Mouse (Mus musculus) T-cell, adult 2 months (primary cell): Measurements from ENCODE around the gene 1810010D01Rik.

ENCODE experiments used
- DNase-seq: peaks from one replicate; pipeline ENCODE4 v3.0.0; 2022; ENCODE audit warnings: low spot score

Gene 1810010D01Rik

GRCm38 (mm10) chr7:145211680-145212659 lies 4.1 kb upstream of the 1810010D01Rik start:
- no peak for DNase-seq

DNA sequence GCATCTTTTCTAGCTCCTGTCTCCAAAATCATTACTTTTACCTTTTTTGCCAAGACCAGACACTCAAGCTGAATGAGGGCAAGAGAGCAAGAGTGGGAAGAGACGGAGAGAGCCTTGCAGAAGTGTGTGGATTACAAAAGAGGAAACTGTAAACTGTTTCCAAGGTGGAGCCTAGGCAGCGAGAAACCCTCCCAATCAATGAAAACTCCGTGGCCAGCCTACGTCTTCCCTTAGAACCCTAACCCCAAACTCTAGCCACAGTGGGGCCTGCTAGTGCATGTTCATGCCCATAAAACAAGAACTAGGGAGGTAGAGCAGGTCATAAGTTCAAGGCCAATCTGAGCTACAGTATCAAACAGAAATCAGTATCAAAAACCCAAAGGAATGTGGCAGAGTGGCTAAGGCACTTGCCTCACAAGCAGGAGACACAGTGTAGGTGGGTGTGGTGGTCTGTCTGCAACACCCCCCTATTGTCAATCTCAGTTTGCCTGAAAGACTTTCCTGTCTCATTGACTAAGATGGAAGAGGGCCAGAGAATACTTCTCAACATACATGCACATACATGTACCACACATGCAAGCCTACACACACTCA lies 2.7 kb upstream of the 1810010D01Rik start:
- DNase-seq: no peak

DNA sequence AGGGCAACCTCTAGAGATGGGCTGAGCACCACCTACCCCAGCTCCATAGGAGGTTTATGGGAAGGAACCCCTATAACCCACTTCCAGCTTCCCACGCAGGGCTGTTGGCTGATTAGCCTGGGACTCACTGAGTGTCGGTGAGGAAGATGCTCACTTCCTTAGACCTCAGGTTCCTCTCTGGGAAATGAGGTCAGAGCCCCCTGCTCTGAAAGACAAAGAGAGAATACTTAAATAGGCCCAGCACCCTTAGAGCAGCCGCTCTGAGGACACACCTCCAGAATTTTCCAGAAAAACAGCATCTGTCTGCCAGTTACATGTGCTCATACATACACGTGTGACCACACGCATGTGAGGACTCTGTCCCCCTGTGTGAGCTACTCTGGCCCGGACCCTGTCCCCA lies 1.1 kb downstream of the 1810010D01Rik start:
- no peak for DNase-seq

DNA sequence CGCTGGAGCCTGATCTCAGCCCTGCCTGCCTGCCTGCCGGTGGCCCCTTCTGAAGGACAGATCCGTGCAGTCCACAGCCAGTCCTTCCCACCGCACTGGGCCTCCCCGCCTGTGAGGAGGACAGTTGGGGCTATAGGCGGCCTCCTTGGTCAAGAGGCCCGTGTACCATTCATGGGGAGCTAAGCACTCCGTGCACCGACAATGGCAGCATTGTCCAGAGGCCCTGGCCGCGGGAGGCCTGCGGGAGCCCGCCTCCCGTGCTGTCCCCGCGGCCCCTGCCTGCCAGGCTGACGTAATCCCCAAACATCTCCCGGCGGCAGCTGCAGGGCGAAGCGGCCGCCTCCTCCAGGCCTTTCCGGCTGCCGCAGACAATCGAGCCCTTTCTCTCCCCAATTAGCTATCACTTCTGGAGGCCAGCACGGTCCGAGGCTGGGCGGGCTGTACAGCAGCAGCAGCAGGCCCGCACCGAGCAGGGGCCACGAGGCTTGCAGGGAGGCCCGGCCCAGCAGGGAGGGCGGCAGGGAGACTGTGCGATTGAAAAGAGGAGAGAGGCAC lies 1.8 kb downstream of the 1810010D01Rik start:
- no peak for DNase-seq

DNA sequence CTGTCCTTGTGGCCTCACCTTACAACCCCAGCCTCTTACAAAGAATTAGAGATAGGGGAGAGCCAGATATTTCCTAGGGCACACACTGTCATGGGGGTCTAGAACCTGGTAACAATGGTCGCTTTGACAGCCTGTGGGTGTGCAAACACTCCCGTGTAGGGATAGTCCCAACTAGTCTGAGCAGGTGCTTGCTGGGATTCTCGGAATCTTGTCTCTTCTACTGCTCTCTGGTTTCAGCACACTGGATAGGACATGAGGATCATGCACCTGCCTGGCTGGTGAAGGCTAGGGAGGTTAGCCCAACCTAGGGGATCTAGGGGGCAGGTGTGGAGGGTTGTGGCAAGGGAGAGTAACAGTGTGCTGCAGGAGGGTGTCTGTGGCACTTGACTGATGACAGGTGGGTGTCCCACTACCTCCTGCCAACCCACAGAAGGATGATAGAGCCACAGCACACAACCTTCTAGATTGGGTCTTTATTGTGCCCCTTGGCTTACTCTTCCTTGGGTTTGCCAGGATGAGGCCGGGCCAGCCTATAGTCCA lies 2.5 kb downstream of the 1810010D01Rik start:
- DNase-seq: no peak

GRCm38 (mm10) chr7:145199711-145200110 lies 8.2 kb downstream of the 1810010D01Rik start:
- no peak for DNase-seq

DNA sequence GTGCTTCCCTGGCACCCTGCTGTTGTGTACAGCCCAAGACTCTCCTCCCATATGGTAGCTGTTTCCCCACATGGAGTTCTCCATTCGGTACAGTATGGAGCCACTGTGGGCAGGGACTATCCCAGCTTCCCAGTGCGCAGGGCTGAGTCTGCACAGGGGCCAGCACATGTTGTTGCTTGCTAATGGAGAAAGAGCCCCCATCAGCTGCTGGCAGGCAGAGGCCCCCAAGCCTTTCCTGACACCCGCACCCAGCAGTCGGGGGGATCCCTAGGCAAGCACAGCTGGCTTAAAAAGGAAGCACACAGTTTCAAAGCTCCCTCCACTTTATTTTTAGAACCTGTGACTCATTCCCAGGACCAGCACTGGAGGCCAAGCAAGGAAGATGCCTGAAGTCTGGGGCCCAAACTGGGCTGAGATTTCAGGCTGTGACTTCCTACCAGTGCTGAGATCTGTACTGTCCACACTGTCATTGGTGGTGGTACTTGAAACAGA lies 9.7 kb downstream of the 1810010D01Rik start:
- DNase-seq: no peak

GRCm38 (mm10) chr7:145197711-145198110 lies 10.2 kb downstream of the 1810010D01Rik start:
- DNase-seq: no peak

GRCm38 (mm10) chr7:145197042-145197441 lies 10.9 kb downstream of the 1810010D01Rik start:
- no peak for DNase-seq

DNA sequence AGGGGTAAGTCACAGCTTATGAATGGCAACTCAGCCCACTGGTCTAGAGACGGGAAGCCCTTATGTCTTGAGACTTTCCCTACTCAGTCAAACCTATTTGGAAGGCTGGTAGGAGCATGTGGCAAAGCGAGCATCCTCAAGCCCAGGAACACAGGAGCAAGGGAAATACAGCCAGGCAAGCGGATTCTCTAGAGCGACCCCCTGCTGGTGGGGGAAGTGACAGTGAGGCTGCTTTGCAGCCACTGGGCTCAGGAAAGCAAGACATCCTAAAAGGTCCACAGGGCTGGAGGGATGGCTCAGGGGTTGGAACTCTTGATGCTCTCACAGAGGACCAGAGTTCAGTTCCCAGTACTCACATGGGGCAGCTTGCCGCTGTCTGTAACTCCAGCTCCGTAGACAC lies 11.6 kb downstream of the 1810010D01Rik start:
- DNase-seq: no peak

DNA sequence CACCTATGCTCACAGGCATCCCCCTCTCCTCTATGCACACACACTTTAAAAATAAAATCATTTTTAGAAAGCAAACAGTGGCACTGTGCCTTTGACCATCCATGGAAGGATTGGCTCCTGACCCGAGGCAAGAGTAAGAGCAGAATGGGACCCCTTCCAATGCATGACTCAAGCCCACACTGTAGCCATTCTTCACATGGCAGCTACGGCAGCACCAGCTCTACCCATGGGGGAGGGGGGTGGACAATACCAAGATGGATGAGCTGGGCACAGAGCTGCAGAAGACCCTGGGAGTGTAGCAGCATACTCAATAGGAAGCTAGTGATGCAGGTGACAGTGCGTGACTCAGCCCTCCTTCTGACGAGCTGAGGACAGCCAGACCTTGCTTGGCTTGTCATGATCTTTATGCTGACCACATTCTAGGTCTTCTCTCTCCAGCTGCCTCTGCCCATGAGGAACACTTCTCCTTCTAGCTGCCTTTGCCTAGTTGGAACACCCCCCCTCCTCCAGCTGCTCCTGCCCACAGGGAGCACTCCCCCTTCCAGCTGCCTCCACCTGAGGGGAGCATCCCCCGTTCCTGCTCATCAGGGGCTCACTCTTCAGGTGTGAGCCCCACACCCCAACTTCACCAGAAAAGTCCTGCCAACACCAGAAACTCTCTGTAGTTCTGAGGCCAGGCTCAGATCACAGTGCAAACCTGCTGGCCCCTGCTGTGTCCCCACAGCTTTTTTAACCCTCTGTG lies 12.6 kb downstream of the 1810010D01Rik start:
- no peak for DNase-seq

DNA sequence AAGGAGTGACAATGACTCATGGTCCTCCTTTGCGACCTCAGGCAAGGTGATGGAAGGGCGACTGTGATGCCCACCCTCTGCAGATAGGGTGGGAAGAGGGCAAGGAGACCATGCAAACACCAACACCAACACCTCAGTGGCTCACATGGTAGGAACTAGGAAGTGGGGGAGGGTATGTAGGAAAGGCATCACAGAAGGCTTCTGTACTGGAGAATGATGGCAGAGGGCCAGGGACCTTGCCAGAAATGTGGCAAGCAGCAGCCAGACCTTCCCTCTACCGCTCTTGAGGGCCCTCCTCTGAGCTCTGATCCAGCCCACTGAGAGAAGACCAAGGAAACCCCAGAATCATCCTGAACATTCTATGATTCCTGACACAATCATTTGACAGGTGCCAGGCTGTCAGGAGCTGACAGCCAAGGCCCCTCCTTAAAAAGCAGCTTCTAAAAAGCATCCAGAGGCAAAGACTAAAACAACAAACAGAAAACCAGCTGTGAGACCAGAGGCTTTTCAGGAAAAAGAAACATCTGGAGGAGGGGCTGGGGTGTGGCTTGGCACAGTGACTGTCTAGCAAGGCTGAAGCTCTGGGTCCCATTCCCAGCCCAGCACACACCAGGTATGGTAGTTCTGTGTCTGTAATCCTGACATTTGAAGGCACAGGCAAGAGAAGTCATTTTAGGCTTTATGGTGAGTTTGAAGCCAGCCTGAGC lies 13.3 kb downstream of the 1810010D01Rik start:
- no peak for DNase-seq

DNA sequence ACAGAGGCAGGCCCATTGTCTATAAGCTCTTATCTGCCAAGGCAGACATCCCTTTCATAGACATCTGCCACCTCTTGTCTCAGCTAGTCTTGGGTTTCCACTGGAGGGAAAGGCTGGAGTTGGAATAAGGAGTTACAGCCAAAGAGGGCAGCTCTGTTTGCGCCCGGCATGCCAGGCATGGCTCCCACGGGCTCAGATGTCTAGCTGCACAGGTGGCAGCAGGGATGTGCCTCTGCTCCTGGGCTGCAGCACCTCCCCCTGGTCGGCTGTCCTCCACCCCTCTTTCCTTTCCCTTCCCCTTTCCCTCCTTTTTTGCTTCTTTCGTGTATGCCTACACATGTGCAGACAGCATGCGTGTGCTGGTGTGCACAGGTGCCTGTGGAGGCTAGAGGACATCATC lies 15.1 kb downstream of the 1810010D01Rik start:
- no peak for DNase-seq

DNA sequence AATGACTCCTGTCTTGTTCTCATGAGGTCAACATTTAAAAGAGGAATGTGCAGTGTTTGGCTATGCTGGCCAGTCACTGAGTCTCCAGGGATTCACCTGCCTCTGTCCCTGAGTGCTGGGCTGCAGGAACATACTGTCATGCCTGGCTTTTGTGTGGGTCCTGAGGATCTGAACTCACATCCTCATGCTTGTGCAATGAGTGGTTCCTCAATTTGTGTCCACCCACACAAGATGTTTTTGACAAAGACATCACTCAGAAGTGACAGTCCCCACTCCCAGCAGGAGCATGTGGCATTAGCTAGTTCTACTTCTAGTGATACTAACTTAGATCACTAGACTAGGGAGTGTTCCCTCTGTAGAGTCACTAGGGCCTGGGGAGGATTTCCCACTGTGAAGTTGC lies 17.4 kb downstream of the 1810010D01Rik start:
- no peak for DNase-seq

DNA sequence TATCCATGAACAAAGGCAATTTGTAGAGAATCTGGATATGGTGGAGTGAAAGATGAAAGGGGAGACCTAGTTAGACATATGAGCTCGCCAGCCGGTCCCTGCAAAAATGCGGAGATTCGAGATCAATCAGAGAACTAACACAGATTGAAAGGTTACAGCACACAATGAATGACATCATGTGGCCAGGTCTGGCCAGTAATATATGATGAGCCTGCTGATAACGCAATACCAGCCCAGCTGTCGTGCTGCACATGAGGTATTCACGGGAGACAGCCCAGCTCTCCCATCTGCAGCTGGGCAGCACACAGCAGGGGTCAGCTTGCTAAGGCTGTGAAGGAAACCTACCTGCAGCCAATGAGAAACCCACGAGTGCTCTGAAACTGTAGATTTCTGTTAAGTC lies 18.6 kb downstream of the 1810010D01Rik start:
- DNase-seq: no peak

DNA sequence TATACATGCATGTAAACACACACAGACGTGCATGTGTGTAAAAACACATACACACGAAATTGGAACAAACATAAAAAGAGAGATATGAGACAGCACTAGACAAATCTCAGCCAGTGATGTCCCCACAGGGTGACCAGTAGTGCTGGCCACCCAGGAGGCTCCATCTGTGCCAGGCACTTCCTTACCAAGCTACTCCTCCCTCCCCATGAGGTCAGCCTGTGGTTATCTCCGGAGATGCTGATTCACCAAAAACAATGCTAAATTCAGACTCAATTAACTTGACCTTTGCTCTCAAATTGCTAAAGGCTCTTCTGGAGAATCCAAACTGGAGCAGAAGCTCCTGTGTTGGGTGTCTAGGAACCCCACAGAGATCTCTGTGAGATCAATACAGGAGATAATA lies 20.1 kb downstream of the 1810010D01Rik start:
- no peak for DNase-seq

DNA sequence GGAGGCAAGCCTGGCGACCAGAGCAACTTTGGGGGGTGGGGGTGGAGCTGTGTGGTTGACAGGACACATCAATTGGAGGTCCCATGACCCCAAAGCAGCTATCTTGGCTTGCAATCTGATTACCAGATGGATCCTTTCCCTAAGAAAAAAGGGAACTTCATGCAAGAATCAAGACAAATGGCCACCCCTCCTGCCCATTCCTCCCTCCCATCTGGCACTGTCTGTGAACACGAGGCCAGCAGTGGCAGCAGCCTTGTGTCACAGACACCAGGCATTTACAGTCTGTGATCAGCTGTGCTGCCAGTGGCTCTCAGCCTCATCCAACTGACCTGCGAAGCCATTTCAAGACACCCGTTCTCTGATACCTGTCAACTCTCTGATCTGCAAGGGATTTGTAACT lies 25.5 kb downstream of the 1810010D01Rik start:
- DNase-seq: no peak

- no peak for DNase-seq
These were observed 26.4 kb downstream of the 1810010D01Rik start for GRCm38 (mm10) chr7:145181376-145182034.

- DNase-seq: no peak
These were observed 28.2 kb downstream of the 1810010D01Rik start for GRCm38 (mm10) chr7:145179691-145180091.

GRCm38 (mm10) chr7:145176750-145177589 lies 30.9 kb downstream of the 1810010D01Rik start:
- no peak for DNase-seq
